Mouse (Mus musculus): ENCODE data around the gene Lrrn2. TPM values are rescaled to one million over a fixed set of nuclear protein-coding genes. Genes with fewer than 3 reads are reported as not detected.

The Lrrn2 gene
- total RNA-seq, 4 experiments from 2014 or later, result 0.19 to 0.46 (median 0.37) TPM

- DNase-seq (ENCODE audit: low spot score in 2 of 2), result no peak
These were observed 5.6 kb downstream of the Lrrn2 start for GRCm38 (mm10) chr1:132885701-132886100.

GRCm38 (mm10) chr1:132886626-132887025 lies 6.6 kb downstream of the Lrrn2 start:
- DNase-seq (ENCODE audit: low spot score in 2 of 2), result no peak

GRCm38 (mm10) chr1:132888811-132889210 lies 8.7 kb downstream of the Lrrn2 start:
- no peak for DNase-seq (ENCODE audit: low spot score in 2 of 2)

- no peak for DNase-seq (ENCODE audit: low spot score in 2 of 2)
These were observed 10.2 kb downstream of the Lrrn2 start for GRCm38 (mm10) chr1:132890161-132890794.

GRCm38 (mm10) chr1:132892065-132892464 lies 12.0 kb downstream of the Lrrn2 start:
- DNase-seq (ENCODE audit: low spot score in 2 of 2), result no peak

- no peak for DNase-seq (ENCODE audit: low spot score in 2 of 2)
These were observed 13.4 kb downstream of the Lrrn2 start for GRCm38 (mm10) chr1:132893311-132894077.

- no peak for DNase-seq (ENCODE audit: low spot score in 2 of 2)
These were observed 19.0 kb downstream of the Lrrn2 start for GRCm38 (mm10) chr1:132899029-132899428.

- no peak for DNase-seq (ENCODE audit: low spot score in 2 of 2)
These were observed 19.6 kb downstream of the Lrrn2 start for GRCm38 (mm10) chr1:132899626-132900025.

GRCm38 (mm10) chr1:132900945-132901344 lies 20.9 kb downstream of the Lrrn2 start:
- no peak for DNase-seq (ENCODE audit: low spot score in 2 of 2)

- DNase-seq (ENCODE audit: low spot score in 2 of 2), result no peak
These were observed 23.4 kb downstream of the Lrrn2 start for GRCm38 (mm10) chr1:132903519-132903918.

GRCm38 (mm10) chr1:132909090-132909489 lies 29.0 kb downstream of the Lrrn2 start:
- DNase-seq (ENCODE audit: low spot score in 2 of 2), result no peak

- no peak for DNase-seq (ENCODE audit: low spot score in 2 of 2)
These were observed 29.9 kb downstream of the Lrrn2 start for GRCm38 (mm10) chr1:132909951-132910350.

GRCm38 (mm10) chr1:132910414-132911041 lies 30.5 kb downstream of the Lrrn2 start:
- no peak for DNase-seq (ENCODE audit: low spot score in 2 of 2)

GRCm38 (mm10) chr1:132915849-132916493 lies 35.9 kb downstream of the Lrrn2 start:
- DNase-seq (ENCODE audit: low spot score in 2 of 2), result no peak

GRCm38 (mm10) chr1:132917554-132917953 lies 37.5 kb downstream of the Lrrn2 start:
- DNase-seq (ENCODE audit: low spot score in 2 of 2), result no peak

- no peak for DNase-seq (ENCODE audit: low spot score in 2 of 2)
These were observed 38.1 kb downstream of the Lrrn2 start for GRCm38 (mm10) chr1:132918117-132918680.

GRCm38 (mm10) chr1:132919258-132919657 lies 39.2 kb downstream of the Lrrn2 start:
- DNase-seq (ENCODE audit: low spot score in 2 of 2), result no peak

- DNase-seq (ENCODE audit: low spot score in 2 of 2), result no peak
These were observed 41.0 kb downstream of the Lrrn2 start for GRCm38 (mm10) chr1:132921071-132921470.

GRCm38 (mm10) chr1:132922257-132922656 lies 42.2 kb downstream of the Lrrn2 start:
- DNase-seq (ENCODE audit: low spot score in 2 of 2), result no peak

GRCm38 (mm10) chr1:132925270-132925669 lies 45.2 kb downstream of the Lrrn2 start:
- no peak for DNase-seq (ENCODE audit: low spot score in 2 of 2)

GRCm38 (mm10) chr1:132928032-132928906 lies 48.2 kb downstream of the Lrrn2 start:
- no peak for DNase-seq (ENCODE audit: low spot score in 2 of 2)
